Mouse (Mus musculus) naive thymus-derived CD4-positive, alpha-beta T cell, adult 5 months (primary cell): Measurements from ENCODE around the gene Twsg1. TPM values are rescaled to one million over a fixed set of nuclear protein-coding genes. Genes with fewer than 3 reads are reported as not detected.

Experiments used
- polyA plus RNA-seq: library from polyadenylated mRNA; unstranded; fragments of 100-300 nt; shearing (Covaris generic); gene quantifications from one replicate; pipeline ENCODE4 v1.2.1, GENCODE M21; 2017

Gene Twsg1
- 36.0 TPM for polyA plus RNA-seq

GRCm38 (mm10) chr17:65950622-65951404, at the start of gene Twsg1:
Gene Twsg1, minus strand, starts transcription at chr17:65951226.

GRCm38 (mm10) chr17:65885697-65886529, 65.1 kb downstream of the Twsg1 start, which contains the start of gene Ralbp1:
Gene Ralbp1, minus strand, starts transcription at chr17:65885798.

Other genes with a start within 250 kb of the Twsg1 start
- 1.1 TPM for gene Rab31, start 178.5 kb downstream of the Twsg1 start, polyA plus RNA-seq
- gene Ppp4r1, start 168.7 kb downstream of the Twsg1 start, polyA plus RNA-seq, result 56.4 TPM
- gene Ralbp1, start 65.4 kb downstream of the Twsg1 start, polyA plus RNA-seq, result 91.8 TPM
- gene Ankrd12, start 125.9 kb upstream of the Twsg1 start, polyA plus RNA-seq, result 125 TPM
- gene Ndufv2, start 150.3 kb upstream of the Twsg1 start, polyA plus RNA-seq, result 110 TPM
- gene Washc1, start 160.3 kb upstream of the Twsg1 start, polyA plus RNA-seq, result 10.7 TPM
- gene Ddx11, start 172.3 kb upstream of the Twsg1 start, polyA plus RNA-seq, result 26.9 TPM